Mouse (Mus musculus) liver, embryonic 12.5 days (tissue): ENCODE results near the gene Tcam1. TPM values are rescaled to one million over a fixed set of nuclear protein-coding genes. Genes with fewer than 3 reads are reported as not detected.

ENCODE experiments used
- ATAC-seq: fragments of 200-750 bp; cut with Nextera tagmentation; 2 replicates; pipeline ENCODE4 v1.8.0; 2017; ENCODE audit warnings: moderate number of reproducible peaks, mild to moderate bottlenecking, moderate library complexity
- H3K27ac ChIP-seq: fragments of 300-500 bp; sonication (generic); 2 replicates; pipeline ENCODE4 v1.5.1; 2016; ENCODE audit warnings: mild to moderate bottlenecking
- H3K27me3 ChIP-seq: fragments of 300-500 bp; sonication (generic); replicated peaks from 2 replicates; pipeline ENCODE4 v1.6.1; 2016; ENCODE audit warnings: mild to moderate bottlenecking, moderate library complexity
- H3K36me3 ChIP-seq: fragments of 300-500 bp; sonication (generic); 2 replicates; pipeline ENCODE4 v1.6.1; 2016; ENCODE audit warnings: mild to moderate bottlenecking, moderate library complexity
- H3K4me1 ChIP-seq: fragments of 300-500 bp; sonication (generic); 2 replicates; pipeline ENCODE4 v1.6.1; 2016
- H3K4me2 ChIP-seq: fragments of 300-500 bp; sonication (generic); 2 replicates; pipeline ENCODE4 v1.6.1; 2016; ENCODE audit warnings: mild to moderate bottlenecking, moderate library complexity
- H3K4me3 ChIP-seq: fragments of 300-500 bp; sonication (generic); 2 replicates; pipeline ENCODE4 v1.5.1; 2016; ENCODE audit warnings: mild to moderate bottlenecking, moderate library complexity
- H3K9ac ChIP-seq: fragments of 300-500 bp; sonication (generic); 2 replicates; pipeline ENCODE4 v1.6.1; 2016; ENCODE audit warnings: mild to moderate bottlenecking, moderate library complexity
- H3K9me3 ChIP-seq: fragments of 300-500 bp; sonication (generic); replicated peaks from 2 replicates; pipeline ENCODE4 v1.6.1; 2016; ENCODE audit warnings: mild to moderate bottlenecking, moderate library complexity
- WGBS: fragments of 180-500 bp; shearing (Covaris S2); methylation state at CpG from one replicate; pipeline ENCODE4 v1.1.7; 2016; ENCODE audit not compliant: insufficient replicate concordance; 5-methylcytosine and 5-hydroxymethylcytosine counted together
- polyA plus RNA-seq: library from polyadenylated mRNA; unstranded; fragments of >200 nt; fragmentation: Nextera tagmentation; extraction: Ambion mirVana; gene quantifications from 2 replicates; pipeline ENCODE4 v1.2.1, GENCODE M21; 2016

Tcam1 gene
- polyA plus RNA-seq, 1 experiment from 2014 or later = 0.83 TPM

GRCm38 (mm10) chr11:106274971-106275411 lies 1.5 kb upstream of the Tcam1 start:
- 0 out of 2 replicates have a peak, but pooled peaks cover 4% of the 10 kb centered on the region for H3K36me3 ChIP-seq
- no peak for ATAC-seq
- WGBS = 71% methylated on average over 7 of the region's 7 CpGs
- no peak overlapping the region for H3K27ac ChIP-seq
- H3K9ac ChIP-seq = no peak overlapping the region
- H3K4me1 ChIP-seq = peaks cover 48% of the 10 kb centered on the region
- no peaks in the 10 kb centered on the region for H3K9me3 ChIP-seq
- H3K4me3 ChIP-seq = no peak overlapping the region
- H3K27me3 ChIP-seq = peaks cover 9% of the 10 kb centered on the region
- H3K4me2 ChIP-seq = no peak overlapping the region

GRCm38 (mm10) chr11:106282452-106282851 lies 6.0 kb downstream of the Tcam1 start:
- Histone ChIP-seq H3K27ac (no peak overlapping the region), H3K4me1 (no peaks in the 10 kb centered on the region), H3K9ac (no peak overlapping the region), H3K4me3 (no peak overlapping the region), H3K36me3 (no peaks in the 10 kb centered on the region), H3K4me2 (no peak overlapping the region), H3K27me3 (peaks cover 10% of the 10 kb centered on the region), H3K9me3 (no peaks in the 10 kb centered on the region)
- no peak for ATAC-seq
- WGBS = 57% methylated on average over 6 of the region's 6 CpGs

- Histone ChIP-seq H3K27me3 (peaks cover 5% of the 10 kb centered on the region; the same call in 1 of the 2 replicates), H3K4me3 (no peak overlapping the region), H3K4me1 (no peaks in the 10 kb centered on the region), H3K4me2 (no peak overlapping the region), H3K36me3 (no peaks in the 10 kb centered on the region), H3K9ac (no peak overlapping the region), H3K27ac (no peak overlapping the region), H3K9me3 (no peaks in the 10 kb centered on the region)
- 59% methylated on average over 4 of the region's 4 CpGs for WGBS
- no peak for ATAC-seq
Observed at GRCm38 (mm10) chr11:106283371-106283770, 6.9 kb downstream of the Tcam1 start.

DNA sequence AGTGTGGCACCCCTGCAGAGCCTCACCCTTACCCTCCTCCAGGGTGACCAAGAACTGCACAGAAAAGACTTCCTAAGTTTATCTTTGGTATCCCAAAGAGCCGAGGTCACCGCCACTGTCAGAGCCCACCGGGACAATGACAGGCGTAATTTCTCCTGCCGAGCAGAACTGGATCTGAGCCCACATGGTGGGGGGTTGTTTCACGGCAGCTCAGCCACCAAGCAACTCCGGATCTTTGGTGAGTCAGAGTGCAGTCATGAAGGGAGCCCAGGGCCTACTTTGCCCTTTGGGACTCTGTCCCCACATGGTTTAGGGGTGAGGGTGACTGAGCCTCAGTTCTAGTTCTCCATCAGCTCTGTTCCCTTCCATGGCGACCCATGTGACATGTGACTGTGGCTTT lies 7.7 kb downstream of the Tcam1 start:
- Histone ChIP-seq H3K36me3 (no peaks in the 10 kb centered on the region), H3K4me3 (no peak overlapping the region), H3K27me3 (peaks cover 5% of the 10 kb centered on the region; the same call in 1 of the 2 replicates), H3K4me1 (no peaks in the 10 kb centered on the region), H3K9me3 (no peaks in the 10 kb centered on the region), H3K4me2 (no peak overlapping the region), H3K27ac (no peak overlapping the region), H3K9ac (no peak overlapping the region)
- ATAC-seq = no peak
- WGBS = 73% methylated on average over 8 of the region's 8 CpGs

DNA sequence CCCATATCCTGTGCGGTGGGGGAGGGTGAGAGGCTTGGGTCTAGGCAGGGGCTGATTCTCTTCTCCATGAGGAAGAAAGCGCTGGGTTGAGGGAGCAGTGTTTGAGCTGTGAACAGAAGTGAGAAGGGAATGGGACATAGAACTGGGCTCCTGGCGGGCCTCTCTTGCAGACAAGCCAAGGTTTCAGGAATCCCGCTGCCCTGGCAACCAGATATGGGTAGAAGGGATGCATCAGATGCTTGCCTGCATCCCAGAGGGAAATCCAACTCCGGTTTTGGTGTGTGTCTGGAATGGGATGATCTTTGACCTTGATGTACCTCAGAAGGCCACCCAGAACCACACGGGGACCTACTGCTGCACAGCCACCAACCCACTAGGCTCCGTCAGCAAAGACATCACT lies 9.7 kb downstream of the Tcam1 start:
- Histone ChIP-seq H3K4me1 (no peaks in the 10 kb centered on the region), H3K4me2 (no peak overlapping the region), H3K27me3 (peaks cover 5% of the 10 kb centered on the region; the same call in 1 of the 2 replicates), H3K36me3 (no peaks in the 10 kb centered on the region), H3K9me3 (no peaks in the 10 kb centered on the region), H3K4me3 (no peak overlapping the region), H3K9ac (no peak overlapping the region), H3K27ac (no peak overlapping the region)
- ATAC-seq = no peak
- 61% methylated on average over 7 of the region's 7 CpGs for WGBS

- H3K4me2 ChIP-seq = no peak overlapping the region
- H3K4me3 ChIP-seq = no peak overlapping the region
- peaks cover 5% of the 10 kb centered on the region; the same call in 1 of the 2 replicates for H3K27me3 ChIP-seq
- H3K9ac ChIP-seq = no peak overlapping the region
- H3K9me3 ChIP-seq = no peaks in the 10 kb centered on the region
- H3K36me3 ChIP-seq = no peaks in the 10 kb centered on the region
- H3K27ac ChIP-seq = no peak overlapping the region
- no peaks in the 10 kb centered on the region for H3K4me1 ChIP-seq
- WGBS = 63% methylated on average over 11 of the region's 11 CpGs
- ATAC-seq = no peak
Observed at GRCm38 (mm10) chr11:106286987-106287386, 10.5 kb downstream of the Tcam1 start.

DNA sequence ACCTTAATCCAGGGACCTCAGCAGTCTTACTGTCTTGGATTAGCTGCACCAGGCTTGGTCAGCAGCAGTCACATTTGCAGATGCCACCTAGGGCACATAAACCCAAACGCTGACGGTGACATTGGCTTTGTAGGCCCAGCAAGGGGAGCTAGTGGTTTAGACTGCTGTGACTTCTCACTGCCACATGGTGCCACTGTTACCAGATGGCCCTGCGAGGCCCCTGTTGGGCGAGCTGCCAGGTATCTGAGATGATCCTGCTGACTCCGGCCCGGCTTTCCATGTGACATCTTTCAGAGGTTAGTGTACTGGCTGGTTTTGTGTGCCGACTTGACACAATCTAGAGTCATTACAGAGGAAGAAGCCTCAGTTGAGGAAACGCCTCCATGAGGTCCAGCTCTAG lies 12.9 kb downstream of the Tcam1 start:
- no peaks in the 10 kb centered on the region for H3K36me3 ChIP-seq
- 0 out of 2 replicates have a peak, but pooled peaks cover 5% of the 10 kb centered on the region for H3K27me3 ChIP-seq
- H3K4me3 ChIP-seq = no peak overlapping the region
- no peak overlapping the region for H3K4me2 ChIP-seq
- no peaks in the 10 kb centered on the region for H3K9me3 ChIP-seq
- WGBS = 74% methylated on average over 8 of the region's 8 CpGs
- H3K27ac ChIP-seq = no peak overlapping the region
- ATAC-seq = no peak
- no peak overlapping the region for H3K9ac ChIP-seq
- H3K4me1 ChIP-seq = no peaks in the 10 kb centered on the region

DNA sequence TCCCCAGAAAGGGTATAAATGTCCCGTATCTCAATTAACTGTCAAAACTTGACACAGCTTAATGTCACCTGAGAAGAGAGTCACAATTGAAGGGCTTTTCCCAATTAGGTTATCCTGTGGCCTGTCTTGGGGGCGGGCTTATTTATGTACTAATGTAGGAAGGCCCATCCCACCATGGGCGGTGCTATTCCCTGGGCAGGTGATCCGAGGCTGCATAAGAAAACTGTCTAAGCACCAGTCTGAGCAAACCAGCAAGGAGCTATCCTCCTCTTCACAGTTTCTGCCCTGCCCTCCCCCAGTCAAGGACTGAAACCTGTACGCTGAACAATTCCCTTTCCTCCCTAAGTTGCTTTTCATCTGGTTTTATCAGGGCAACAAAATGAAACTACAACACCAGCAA lies 13.9 kb downstream of the Tcam1 start:
- H3K4me1 ChIP-seq = no peaks in the 10 kb centered on the region
- H3K4me3 ChIP-seq = no peak overlapping the region
- 75% methylated on average over 5 of the region's 5 CpGs for WGBS
- H3K27me3 ChIP-seq = 0 out of 2 replicates have a peak, but pooled peaks cover 5% of the 10 kb centered on the region
- no peak overlapping the region for H3K9ac ChIP-seq
- H3K4me2 ChIP-seq = no peak overlapping the region
- H3K36me3 ChIP-seq = no peaks in the 10 kb centered on the region
- H3K9me3 ChIP-seq = no peaks in the 10 kb centered on the region
- no peak for ATAC-seq
- no peak overlapping the region for H3K27ac ChIP-seq

- no peaks in the 10 kb centered on the region for H3K27me3 ChIP-seq
- ATAC-seq = no peak
- 69% methylated on average over 2 of the region's 2 CpGs for WGBS
- no peaks in the 10 kb centered on the region for H3K9me3 ChIP-seq
- no peak overlapping the region for H3K9ac ChIP-seq
- H3K4me3 ChIP-seq = no peak overlapping the region
- H3K36me3 ChIP-seq = no peaks in the 10 kb centered on the region
- no peak overlapping the region for H3K27ac ChIP-seq
- H3K4me2 ChIP-seq = no peak overlapping the region
- H3K4me1 ChIP-seq = no peaks in the 10 kb centered on the region
Observed at GRCm38 (mm10) chr11:106291861-106292260, 15.4 kb downstream of the Tcam1 start.

DNA sequence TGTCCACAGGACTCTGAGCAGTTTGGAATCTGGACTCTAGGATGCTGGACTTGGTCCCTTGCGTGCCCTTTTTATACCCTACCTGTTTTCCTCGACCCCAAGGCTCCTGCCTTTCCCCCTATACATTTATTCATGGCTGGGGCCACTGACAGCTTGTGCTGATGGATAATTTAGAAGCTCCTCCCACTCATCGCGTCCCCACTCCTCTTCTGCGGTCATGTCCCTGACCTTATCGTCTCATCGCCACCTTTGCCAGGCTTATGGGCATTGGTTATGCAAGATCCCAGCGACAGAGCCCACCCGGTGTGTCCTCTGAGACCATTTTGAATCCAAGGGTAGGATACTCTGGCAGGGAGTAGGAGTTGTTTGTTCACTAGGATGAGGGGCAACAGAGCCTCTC lies 25.3 kb downstream of the Tcam1 start, which contains the start of gene Gh:
Gh (minus strand) TSS at position 101 of the 400 bp plus-strand sequence.
- Histone ChIP-seq H3K9ac (no peak within 1 kb of the TSS), H3K4me2 (no peak within 1 kb of the TSS), H3K36me3 (no peaks in the 10 kb centered on the region), H3K4me3 (no peak within 1 kb of the TSS), H3K4me1 (no peaks in the 10 kb centered on the region), H3K27ac (no peak within 1 kb of the TSS), H3K27me3 (no peaks in the 10 kb centered on the region; the same call in 1 of the 2 replicates), H3K9me3 (no peaks in the 10 kb centered on the region)
- WGBS = 66% methylated on average over 9 of the region's 9 CpGs
- ATAC-seq = no peak

DNA sequence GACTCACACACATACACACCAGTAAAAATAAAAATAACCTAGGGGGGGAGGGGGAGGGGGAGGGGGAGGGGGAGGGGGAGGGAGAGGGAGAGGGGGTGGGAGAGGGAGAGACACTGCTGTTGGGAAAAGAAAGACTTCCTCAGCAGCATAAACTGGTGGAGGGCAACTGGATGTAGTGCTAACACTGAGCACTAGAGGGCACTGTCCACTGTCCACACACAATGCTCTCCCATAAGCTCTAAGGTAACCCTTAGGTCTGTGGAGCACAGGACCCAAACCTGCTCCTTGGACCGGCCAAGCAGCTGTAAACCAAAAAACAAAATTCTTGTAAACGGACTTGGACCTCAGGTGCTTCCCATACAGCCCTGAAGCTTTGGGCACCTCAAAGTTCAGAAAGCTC lies 26.2 kb downstream of the Tcam1 start:
- H3K27ac ChIP-seq = no peak overlapping the region
- no peaks in the 10 kb centered on the region for H3K9me3 ChIP-seq
- no peak for ATAC-seq
- H3K4me3 ChIP-seq = no peak overlapping the region
- H3K36me3 ChIP-seq = no peaks in the 10 kb centered on the region
- no peak overlapping the region for H3K9ac ChIP-seq
- 7% methylated on average over 2 of the region's 2 CpGs for WGBS
- no peaks in the 10 kb centered on the region for H3K4me1 ChIP-seq
- no peaks in the 10 kb centered on the region; the same call in 1 of the 2 replicates for H3K27me3 ChIP-seq
- no peak overlapping the region for H3K4me2 ChIP-seq

- WGBS = 64% methylated on average over 10 of the region's 10 CpGs
- Histone ChIP-seq H3K36me3 (no peaks in the 10 kb centered on the region), H3K4me3 (no peak overlapping the region), H3K9me3 (no peaks in the 10 kb centered on the region), H3K4me1 (no peaks in the 10 kb centered on the region), H3K27me3 (no peaks in the 10 kb centered on the region; the same call in 1 of the 2 replicates), H3K27ac (no peak overlapping the region), H3K9ac (no peak overlapping the region), H3K4me2 (no peak overlapping the region)
- ATAC-seq = no peak
Observed at GRCm38 (mm10) chr11:106305348-106306064, 29.0 kb downstream of the Tcam1 start.

- H3K36me3 ChIP-seq = no peaks in the 10 kb centered on the region
- no peaks in the 10 kb centered on the region; the same call in 1 of the 2 replicates for H3K27me3 ChIP-seq
- no peaks in the 10 kb centered on the region for H3K4me1 ChIP-seq
- no peak overlapping the region for H3K9ac ChIP-seq
- WGBS = 80% methylated on average over 3 of the region's 3 CpGs
- no peak overlapping the region for H3K4me2 ChIP-seq
- H3K4me3 ChIP-seq = no peak overlapping the region
- ATAC-seq = no peak
- H3K27ac ChIP-seq = no peak overlapping the region
- no peaks in the 10 kb centered on the region for H3K9me3 ChIP-seq
Observed at GRCm38 (mm10) chr11:106306065-106306385, 29.6 kb downstream of the Tcam1 start.
